Mouse (Mus musculus) lung, embryonic 14.5 days (tissue): ENCODE results near the gene Dnaaf1. TPM values are rescaled to one million over a fixed set of nuclear protein-coding genes. Genes with fewer than 3 reads are reported as not detected.
A peak's percentile ranks its signal among the peaks of the same experiment; 100 is the strongest.

Experiments
- ATAC-seq: fragments of 200-750 bp; cut with Nextera tagmentation; 2 replicates; pipeline ENCODE4 v1.8.0; 2017; ENCODE audit warnings: mild to moderate bottlenecking, moderate TSS enrichment, moderate library complexity; ENCODE audit not compliant: insufficient read depth
- DNase-seq: peaks from one replicate; pipeline ENCODE4 v3.0.0-alpha.2; 2015
- H3K27ac ChIP-seq: fragments of 300-500 bp; sonication (generic); 2 replicates; pipeline ENCODE4 v1.5.1; 2014; ENCODE audit warnings: low read depth, mild to moderate bottlenecking, moderate library complexity
- H3K27me3 ChIP-seq: fragments of 300-500 bp; sonication (generic); 2 replicates; pipeline ENCODE4 v1.6.1; 2014; ENCODE audit warnings: low read length, control low read depth; ENCODE audit not compliant: insufficient read depth
- H3K36me3 ChIP-seq: fragments of 300-500 bp; sonication (generic); 2 replicates; pipeline ENCODE4 v1.6.1; 2014; ENCODE audit warnings: control low read depth; ENCODE audit not compliant: insufficient read depth
- H3K4me1 ChIP-seq: fragments of 300-500 bp; sonication (generic); 2 replicates; pipeline ENCODE4 v1.6.1; 2014; ENCODE audit warnings: antibody characterized with exemption, control low read depth; ENCODE audit not compliant: insufficient read depth
- H3K4me2 ChIP-seq: fragments of 300-500 bp; sonication (generic); 2 replicates; pipeline ENCODE4 v1.6.1; 2014; ENCODE audit warnings: mild to moderate bottlenecking
- H3K4me3 ChIP-seq: fragments of 300-500 bp; sonication (generic); 2 replicates; pipeline ENCODE4 v1.5.1; 2014; ENCODE audit warnings: low read depth, low read length
- H3K9ac ChIP-seq: fragments of 300-500 bp; sonication (generic); 2 replicates; pipeline ENCODE4 v1.6.1; 2014
- H3K9me3 ChIP-seq: fragments of 300-500 bp; sonication (generic); 2 replicates; pipeline ENCODE4 v1.6.1; 2016; ENCODE audit warnings: low read depth, low read length, control low read depth
- CTCF ChIP-seq: IDR thresholded peaks from 2 replicates; pipeline ENCODE4 v1.5.1; 2016; ENCODE audit warnings: antibody characterized with exemption, low read depth
- WGBS: fragments of 180-500 bp; shearing (Covaris S2); extraction: QIAGEN DNeasy Blood & Tissue Kit; methylation state at CpG from one replicate; pipeline ENCODE4 v1.1.7; 2014; 5-methylcytosine and 5-hydroxymethylcytosine counted together
- polyA plus RNA-seq: library from polyadenylated mRNA; unstranded; fragments of >200 nt; fragmentation: Nextera tagmentation; extraction: Ambion mirVana; gene quantifications from 2 replicates; pipeline ENCODE4 v1.2.1, GENCODE M21; 2014

Dnaaf1 gene
- polyA plus RNA-seq, 1 experiment from 2014 or later, result not detected

GRCm38 (mm10) chr8:119558603-119559401 is 16.2 kb upstream of the Dnaaf1 start, which contains the start of gene Mbtps1:
Mbtps1 (minus strand) TSS chr8:119558735.
- DNase-seq, result peak; percentile 99
- peak; percentile 14; the same call in 1 of the 2 replicates for TF ChIP-seq CTCF
- no peaks in the 10 kb centered on the region for H3K4me1 ChIP-seq
- no peaks in the 10 kb centered on the region for H3K9me3 ChIP-seq
- H3K9ac ChIP-seq, result peak within 1 kb of the TSS; percentile 78
- 5% methylated on average over 63 of the region's 63 CpGs for WGBS
- peak within 1 kb of the TSS; percentile 78 for H3K4me3 ChIP-seq
- ATAC-seq, result peak; percentile 96
- peaks cover 8% of the 10 kb centered on the region; the same call in 1 of the 2 replicates for H3K36me3 ChIP-seq
- H3K4me2 ChIP-seq, result peak within 1 kb of the TSS; percentile 90
- no peaks in the 10 kb centered on the region for H3K27me3 ChIP-seq
- H3K27ac ChIP-seq, result peak within 1 kb of the TSS; percentile 88

DNA sequence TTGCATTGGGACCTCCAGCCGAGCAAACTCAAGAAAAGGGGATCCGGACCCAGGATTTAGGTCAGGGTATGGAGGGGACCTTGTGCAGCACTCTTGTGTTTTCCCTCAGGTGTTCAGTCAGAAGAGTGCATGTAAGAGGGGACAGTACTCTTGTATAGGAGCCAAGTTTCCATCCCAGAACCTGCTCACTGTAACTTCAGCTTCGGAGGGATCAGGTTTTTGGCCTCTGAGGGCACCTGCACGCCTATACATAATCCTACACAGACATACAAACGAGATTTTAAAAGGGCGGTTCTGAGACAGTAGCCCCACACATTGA is 15.7 kb upstream of the Dnaaf1 start:
- TF ChIP-seq CTCF, result no peak
- peak overlapping the region; percentile 52 for H3K9ac ChIP-seq
- H3K36me3 ChIP-seq, result peaks cover 12% of the 10 kb centered on the region; the same call in 1 of the 2 replicates
- 87% methylated on average over 6 of the region's 6 CpGs for WGBS
- no peak overlapping the region for H3K27ac ChIP-seq
- peak; percentile 12; the same call in 1 of the 2 replicates for ATAC-seq
- peak overlapping the region; percentile 90 for H3K4me2 ChIP-seq
- DNase-seq, result no peak
- no peaks in the 10 kb centered on the region for H3K9me3 ChIP-seq
- no peaks in the 10 kb centered on the region for H3K4me1 ChIP-seq
- H3K4me3 ChIP-seq, result peak overlapping the region; percentile 78
- no peaks in the 10 kb centered on the region for H3K27me3 ChIP-seq

DNA sequence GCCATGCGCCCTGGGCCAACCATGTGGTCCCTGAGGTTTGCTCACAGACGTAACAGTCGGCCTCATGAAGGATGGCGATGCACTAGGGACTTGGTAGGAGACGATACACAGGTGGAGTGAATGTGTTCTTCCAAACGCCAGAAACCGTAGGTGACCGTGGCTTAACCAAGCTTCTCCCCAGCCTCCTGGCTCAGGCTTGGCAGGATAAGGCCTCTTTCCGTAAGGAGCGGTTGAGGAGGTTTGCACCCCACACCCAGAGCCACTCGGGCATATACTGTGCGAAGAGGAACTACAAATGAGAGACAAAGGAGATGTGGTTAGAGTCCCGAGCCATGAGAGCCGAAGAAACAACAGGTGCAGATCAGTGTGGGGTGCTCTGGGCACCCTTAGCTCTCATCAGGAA is 11.2 kb upstream of the Dnaaf1 start:
- 91% methylated on average over 14 of the region's 14 CpGs for WGBS
- H3K9me3 ChIP-seq, result no peaks in the 10 kb centered on the region
- no peak overlapping the region for H3K4me2 ChIP-seq
- no peaks in the 10 kb centered on the region for H3K4me1 ChIP-seq
- H3K4me3 ChIP-seq, result no peak overlapping the region
- DNase-seq (no peak), ATAC-seq (no peak)
- no peaks in the 10 kb centered on the region for H3K27me3 ChIP-seq
- H3K36me3 ChIP-seq, result peaks cover 29% of the 10 kb centered on the region
- TF ChIP-seq CTCF, result no peak
- no peak overlapping the region for H3K27ac ChIP-seq
- no peak overlapping the region for H3K9ac ChIP-seq

GRCm38 (mm10) chr8:119566367-119566766 is 8.7 kb upstream of the Dnaaf1 start:
- no peak for TF ChIP-seq CTCF
- Histone ChIP-seq H3K27me3 (no peaks in the 10 kb centered on the region), H3K9ac (no peak overlapping the region), H3K4me1 (no peaks in the 10 kb centered on the region), H3K27ac (no peak overlapping the region), H3K4me3 (no peak overlapping the region), H3K4me2 (no peak overlapping the region), H3K9me3 (no peaks in the 10 kb centered on the region), H3K36me3 (peaks cover 29% of the 10 kb centered on the region)
- DNase-seq (no peak), ATAC-seq (no peak)
- WGBS, result 69% methylated on average over 11 of the region's 11 CpGs

- no peak for TF ChIP-seq CTCF
- 70% methylated on average over 9 of the region's 9 CpGs for WGBS
- ATAC-seq, result no peak
These were observed 6.8 kb upstream of the Dnaaf1 start for GRCm38 (mm10) chr8:119568251-119568650.

DNA sequence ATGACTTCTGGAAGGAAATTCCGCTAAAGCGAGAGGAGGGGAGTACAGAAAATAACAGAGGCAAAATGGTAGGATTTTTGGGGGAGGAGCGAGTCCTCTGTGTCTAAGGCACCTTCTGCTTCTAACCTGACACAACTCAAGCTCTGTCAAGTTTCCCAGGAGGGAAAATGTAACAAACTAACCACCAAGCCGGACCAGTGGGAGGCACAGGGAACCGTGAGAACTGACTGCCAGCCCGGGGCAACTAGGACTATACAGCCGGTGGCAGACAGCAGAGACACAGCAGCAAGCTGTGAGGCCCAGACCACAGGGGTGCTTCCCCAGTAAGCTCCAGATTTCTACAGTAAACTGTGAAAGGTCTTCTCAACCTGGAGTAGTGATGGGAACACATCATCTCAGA is 6.1 kb upstream of the Dnaaf1 start:
- no peak overlapping the region for H3K4me2 ChIP-seq
- TF ChIP-seq CTCF, result no peak
- H3K4me1 ChIP-seq, result no peaks in the 10 kb centered on the region
- H3K27me3 ChIP-seq, result peaks cover 5% of the 10 kb centered on the region; the same call in 1 of the 2 replicates
- WGBS, result 65% methylated on average over 7 of the region's 7 CpGs
- H3K27ac ChIP-seq, result no peak overlapping the region
- H3K36me3 ChIP-seq, result peaks cover 23% of the 10 kb centered on the region
- no peak overlapping the region for H3K9ac ChIP-seq
- H3K9me3 ChIP-seq, result no peaks in the 10 kb centered on the region
- ATAC-seq (no peak), DNase-seq (no peak)
- H3K4me3 ChIP-seq, result no peak overlapping the region

More at GRCm38 (mm10) chr8:119568251-119568650, 6.8 kb upstream of the Dnaaf1 start:
- no peak overlapping the region for H3K9ac ChIP-seq
- H3K27me3 ChIP-seq, result no peaks in the 10 kb centered on the region; the same call in 1 of the 2 replicates
- H3K36me3 ChIP-seq, result peaks cover 29% of the 10 kb centered on the region
- DNase-seq, result no peak
- no peak overlapping the region for H3K27ac ChIP-seq
- H3K9me3 ChIP-seq, result no peaks in the 10 kb centered on the region
- no peaks in the 10 kb centered on the region for H3K4me1 ChIP-seq
- H3K4me3 ChIP-seq, result no peak overlapping the region
- no peak overlapping the region for H3K4me2 ChIP-seq

DNA sequence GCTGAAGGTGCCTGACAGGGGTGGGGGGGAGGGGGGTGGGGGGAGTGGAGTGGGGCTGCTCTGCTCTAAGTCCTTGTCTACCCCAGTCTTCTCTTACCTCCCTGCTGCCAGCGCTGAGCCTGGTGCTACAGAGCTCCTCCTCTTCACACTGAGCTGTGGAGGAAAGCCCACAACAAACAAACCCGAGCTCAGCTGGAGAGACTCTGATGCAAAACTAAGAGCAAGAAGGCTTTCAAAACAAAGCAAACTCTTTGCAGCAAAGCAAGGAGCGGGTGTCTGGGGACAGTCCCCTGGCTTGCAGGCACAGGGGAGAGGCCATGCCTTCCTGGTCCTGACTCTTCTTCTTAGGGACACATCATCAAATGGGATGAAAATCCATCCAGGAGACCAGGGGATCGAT is 5.2 kb upstream of the Dnaaf1 start:
- no peak overlapping the region for H3K9ac ChIP-seq
- H3K27ac ChIP-seq, result no peak overlapping the region
- H3K4me2 ChIP-seq, result no peak overlapping the region
- peaks cover 18% of the 10 kb centered on the region for H3K36me3 ChIP-seq
- DNase-seq (no peak), ATAC-seq (no peak)
- WGBS, result 25% methylated on average over 4 of the region's 4 CpGs
- no peak for TF ChIP-seq CTCF
- no peaks in the 10 kb centered on the region for H3K4me1 ChIP-seq
- peaks cover 5% of the 10 kb centered on the region; the same call in 1 of the 2 replicates for H3K27me3 ChIP-seq
- H3K9me3 ChIP-seq, result no peaks in the 10 kb centered on the region
- no peak overlapping the region for H3K4me3 ChIP-seq
